Mouse (Mus musculus): ENCODE data around the gene Cdipt. TPM values are rescaled to one million over a fixed set of nuclear protein-coding genes. Genes with fewer than 3 reads are reported as not detected.
A peak's percentile ranks its signal among the peaks of the same experiment; 100 is the strongest.

Gene Cdipt
- total and polyA plus RNA-seq, 3 experiments: 44.4 to 133 (median 45.9) TPM

- H3K27ac ChIP-seq: peak within 1 kb of the TSS; percentile 36
- TF ChIP-seq POLR2A (IDR thresholded peaks at IDR 0.05; ENCODE audit: insufficient read depth, low read depth, low read length) (peak; percentile 56), CTCF (IDR thresholded peaks at IDR 0.05) (no peak), EP300 (IDR thresholded peaks at IDR 0.05; ENCODE audit: insufficient read depth, low read depth, low read length) (no peak)
- intact Hi-C loops (cut with DNase I): no loop called here
These were observed 45.3 kb downstream of the Cdipt start, which contains the start of the genes Gm42742 and Prrt2 for GRCm38 (mm10) chr7:127020901-127021562. Gene Gm42742 (minus strand): TSS chr7:127021097. Gene Prrt2 (minus strand): TSS chr7:127021211.

DNA sequence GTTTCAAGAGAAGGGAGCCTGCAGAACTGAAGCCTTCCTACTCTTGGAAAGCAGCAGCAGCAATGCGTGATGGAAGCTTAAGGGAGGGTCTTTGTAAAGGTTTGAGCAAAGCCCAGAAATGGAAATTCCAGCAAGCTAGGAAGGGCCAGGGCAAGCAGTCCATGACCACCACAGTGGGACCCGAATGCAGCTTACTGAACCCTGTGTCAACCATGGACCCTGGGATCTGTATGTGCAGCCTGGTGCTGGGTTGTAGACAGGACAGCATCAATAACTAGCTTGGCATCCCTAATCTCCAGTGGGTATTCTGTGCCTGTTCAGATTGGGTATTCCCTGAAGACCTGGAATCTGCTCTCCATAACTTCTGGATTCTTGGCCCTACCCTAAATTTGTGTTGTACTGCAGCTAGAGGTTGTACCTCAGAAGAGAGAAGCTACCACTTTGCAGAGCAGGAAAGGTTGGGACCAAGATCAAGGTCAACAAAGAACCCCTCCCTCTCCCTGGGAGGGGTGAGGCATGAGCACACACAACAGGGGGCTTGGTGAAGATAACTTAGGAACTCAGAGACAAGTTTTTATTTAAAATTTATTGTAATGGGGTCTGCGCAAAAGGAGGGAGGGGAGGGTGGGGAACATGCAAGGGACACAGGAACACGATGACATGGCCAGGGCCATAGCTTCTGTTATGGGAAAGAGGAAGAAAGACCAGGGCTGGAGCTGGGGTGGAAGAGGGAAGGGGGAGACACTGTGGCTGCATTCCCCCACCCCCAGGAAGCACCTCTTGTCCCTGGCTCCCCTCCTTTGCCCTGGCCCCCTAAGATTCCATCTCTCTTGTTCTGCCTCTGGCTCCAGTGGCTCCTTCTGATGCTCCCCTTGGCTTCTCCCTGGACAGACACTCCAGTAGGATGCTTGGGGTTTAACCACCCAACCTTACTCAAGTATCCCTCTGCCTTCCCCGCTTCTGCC lies 46.1 kb downstream of the Cdipt start:
- Histone ChIP-seq H3K27ac (peak overlapping the region; percentile 17), H3K4me3 (no peak overlapping the region), H3K36me3 (ENCODE audit: control insufficient read depth, insufficient read depth, low read length) (peaks cover 3% of the 10 kb centered on the region; the same call in 1 of the 2 replicates), H3K9ac (ENCODE audit: low read depth, low read length) (no peak overlapping the region), H3K4me1 (ENCODE audit: control insufficient read depth, insufficient read depth, low read length) (peaks cover 6% of the 10 kb centered on the region), H3K27me3 (ENCODE audit: control insufficient read depth, insufficient read depth, low read length) (no peaks in the 10 kb centered on the region), H3K79me2 (replicated peaks; ENCODE audit: control insufficient read depth, insufficient read depth, low read length) (no peaks in the 10 kb centered on the region)
- DNase-seq: no peak
- TF ChIP-seq EP300 (IDR thresholded peaks at IDR 0.05; ENCODE audit: insufficient read depth, low read depth, low read length) (no peak), CTCF (IDR thresholded peaks at IDR 0.05) (no peak), POLR2A (IDR thresholded peaks at IDR 0.05; ENCODE audit: insufficient read depth, low read depth, low read length) (no peak)
- WGBS: 60% methylated on average over 5 of the region's 5 CpGs
- intact Hi-C loops (cut with DNase I): no loop called here

More at GRCm38 (mm10) chr7:127020901-127021562, 45.3 kb downstream of the Cdipt start, which contains the start of the genes Gm42742 and Prrt2:
- WGBS: 4% methylated on average over 35 of the region's 37 CpGs
- H3K36me3 ChIP-seq (ENCODE audit: control insufficient read depth, insufficient read depth, low read length): peaks cover 3% of the 10 kb centered on the region; the same call in 1 of the 2 replicates
- H3K4me1 ChIP-seq (ENCODE audit: control insufficient read depth, insufficient read depth, low read length): peaks cover 7% of the 10 kb centered on the region
- peak within 1 kb of the TSS; percentile 46 for H3K4me3 ChIP-seq
- peak; percentile 63 to 65 for DNase-seq
- peak within 1 kb of the TSS; percentile 79 for H3K9ac ChIP-seq (ENCODE audit: low read depth, low read length)
- no peaks in the 10 kb centered on the region for H3K27me3 ChIP-seq (ENCODE audit: control insufficient read depth, insufficient read depth, low read length)
- H3K79me2 ChIP-seq (replicated peaks; ENCODE audit: control insufficient read depth, insufficient read depth, low read length): no peaks in the 10 kb centered on the region

DNA sequence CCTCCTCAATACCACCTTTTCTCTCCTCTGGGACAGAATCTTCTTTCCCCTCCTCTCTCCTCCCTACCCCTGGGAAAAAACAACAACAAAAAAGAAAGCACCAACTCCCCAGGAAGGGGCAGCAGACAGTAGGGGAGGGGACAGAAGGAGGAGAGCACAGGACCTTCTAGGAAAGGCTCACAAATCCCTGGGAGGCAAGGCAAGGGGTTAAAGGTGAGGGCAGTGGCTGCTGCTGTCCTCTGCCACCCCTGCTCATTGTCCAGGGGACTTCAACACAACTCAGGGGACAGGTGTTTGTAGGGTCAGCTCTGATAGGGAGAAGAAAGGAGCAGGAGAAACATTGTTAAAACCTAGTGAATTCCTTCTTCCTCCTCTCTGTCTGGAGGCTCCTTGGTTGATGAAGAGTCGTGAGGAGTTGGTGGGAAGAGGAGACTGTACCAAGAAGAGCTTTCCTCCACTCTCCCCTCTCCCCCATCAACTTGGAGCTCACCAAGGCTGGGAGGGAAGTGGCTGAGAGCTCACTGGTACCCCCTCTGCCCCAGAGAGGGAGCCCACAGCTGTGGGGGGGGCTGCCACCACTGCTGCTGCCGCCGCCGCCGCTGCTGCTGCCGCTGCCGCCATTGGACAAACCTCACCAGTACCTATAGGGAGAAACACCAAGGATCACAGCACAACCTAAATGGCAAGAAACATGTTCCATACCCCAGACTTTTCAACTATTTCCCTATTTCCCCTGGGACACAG lies 47.0 kb downstream of the Cdipt start:
- no peak overlapping the region for H3K9ac ChIP-seq (ENCODE audit: low read depth, low read length)
- intact Hi-C loops (cut with DNase I): no loop called here
- WGBS: 81% methylated on average over 7 of the region's 7 CpGs
- TF ChIP-seq EP300 (IDR thresholded peaks at IDR 0.05; ENCODE audit: insufficient read depth, low read depth, low read length): no peak
- TF ChIP-seq POLR2A (IDR thresholded peaks at IDR 0.05; ENCODE audit: insufficient read depth, low read depth, low read length): no peak
- TF ChIP-seq CTCF (IDR thresholded peaks at IDR 0.05): no peak
- H3K4me1 ChIP-seq (ENCODE audit: control insufficient read depth, insufficient read depth, low read length): peaks cover 7% of the 10 kb centered on the region
- no peak overlapping the region for H3K27ac ChIP-seq
- no peaks in the 10 kb centered on the region for H3K79me2 ChIP-seq (replicated peaks; ENCODE audit: control insufficient read depth, insufficient read depth, low read length)
- no peaks in the 10 kb centered on the region for H3K27me3 ChIP-seq (ENCODE audit: control insufficient read depth, insufficient read depth, low read length)
- H3K36me3 ChIP-seq (ENCODE audit: control insufficient read depth, insufficient read depth, low read length): peaks cover 3% of the 10 kb centered on the region; the same call in 1 of the 2 replicates
- no peak for DNase-seq
- no peak overlapping the region for H3K4me3 ChIP-seq

DNA sequence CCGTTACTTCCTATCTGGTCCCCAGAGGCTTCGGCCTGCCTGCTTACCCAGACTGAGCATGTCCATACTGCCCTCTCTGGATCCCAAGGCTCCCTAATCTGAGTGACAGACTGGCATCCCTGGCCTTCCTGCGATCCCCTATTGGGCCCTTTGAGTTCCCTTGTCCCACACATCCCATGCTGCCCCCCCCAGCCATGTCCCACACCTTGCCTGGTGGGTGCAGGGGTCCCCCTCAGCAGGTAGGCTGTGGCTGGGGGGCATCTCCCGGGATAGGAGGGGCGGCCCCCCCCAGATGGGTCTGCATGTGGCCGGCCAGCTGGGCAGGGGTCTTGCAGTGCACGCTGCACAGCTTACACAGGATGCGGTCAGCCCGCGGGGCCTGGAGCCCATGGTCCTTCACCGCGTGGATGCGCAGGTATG lies 47.6 kb downstream of the Cdipt start:
- peaks cover 3% of the 10 kb centered on the region; the same call in 1 of the 2 replicates for H3K36me3 ChIP-seq (ENCODE audit: control insufficient read depth, insufficient read depth, low read length)
- H3K9ac ChIP-seq (ENCODE audit: low read depth, low read length): peak overlapping the region; percentile 4; the same call in 1 of the 2 replicates
- no peak overlapping the region for H3K27ac ChIP-seq
- TF ChIP-seq EP300 (IDR thresholded peaks at IDR 0.05; ENCODE audit: insufficient read depth, low read depth, low read length) (no peak), CTCF (IDR thresholded peaks at IDR 0.05) (no peak), POLR2A (IDR thresholded peaks at IDR 0.05; ENCODE audit: insufficient read depth, low read depth, low read length) (no peak)
- 73% methylated on average over 13 of the region's 13 CpGs for WGBS
- peak in 1 of 2 experiments; percentile 22 for DNase-seq
- H3K79me2 ChIP-seq (replicated peaks; ENCODE audit: control insufficient read depth, insufficient read depth, low read length): no peaks in the 10 kb centered on the region
- peaks cover 10% of the 10 kb centered on the region for H3K4me1 ChIP-seq (ENCODE audit: control insufficient read depth, insufficient read depth, low read length)
- intact Hi-C loops (cut with DNase I): no loop called here
- H3K27me3 ChIP-seq (ENCODE audit: control insufficient read depth, insufficient read depth, low read length): no peaks in the 10 kb centered on the region
- no peak overlapping the region for H3K4me3 ChIP-seq

All from heart, adult 2 months (tissue).